Mouse (Mus musculus): ENCODE measurements around the gene Hypk.
"Not testable (repeated sequence)": the region's sequence is repeated elsewhere in the genome, so short reads cannot be mapped to it uniquely, and the experiment has no call there.

The Hypk gene

GRCm38 (mm10) chr2:121501550-121501949 lies 48.5 kb downstream of the Hypk start:
- DNase-seq (ENCODE audit: extremely low read depth, low read depth, low spot score) = not testable (repeated sequence)

- peak; percentile 47 for DNase-seq (ENCODE audit: extremely low read depth, low read depth, low spot score)
Observed at GRCm38 (mm10) chr2:121505942-121506882, 53.1 kb downstream of the Hypk start, which contains the start of the genes Mfap1a and Wdr76. TSS of gene Mfap1a (minus strand) at chr2:121506665. TSS of gene Wdr76 (plus strand) at chr2:121506723.

GRCm38 (mm10) chr2:121507173-121507950 lies 54.3 kb downstream of the Hypk start:
- peak; percentile 30 for DNase-seq (ENCODE audit: extremely low read depth, low read depth, low spot score)

GRCm38 (mm10) chr2:121507951-121508330 lies 54.9 kb downstream of the Hypk start:
- DNase-seq (ENCODE audit: extremely low read depth, low read depth, low spot score) = no peak
